Mouse (Mus musculus) kidney, postnatal 0 days (tissue): ENCODE results near the gene Prkg1. TPM values are rescaled to one million over a fixed set of nuclear protein-coding genes. Genes with fewer than 3 reads are reported as not detected.

ENCODE experiments used
- ATAC-seq: fragments of 200-750 bp; cut with Nextera tagmentation; replicated peaks from 2 replicates; pipeline ENCODE4 v1.8.0; 2017; ENCODE audit warnings: low read depth, moderate number of reproducible peaks, moderate TSS enrichment, moderate library complexity; ENCODE audit not compliant: low FRiP score
- DNase-seq: peaks from one replicate; pipeline ENCODE4 v3.0.0-alpha.2; 2016; ENCODE audit warnings: low spot score
- H3K27ac ChIP-seq: fragments of 300-500 bp; sonication (generic); 2 replicates; pipeline ENCODE4 v1.5.1; 2014; ENCODE audit warnings: mild to moderate bottlenecking
- H3K27me3 ChIP-seq: fragments of 300-500 bp; sonication (generic); 2 replicates; pipeline ENCODE4 v1.6.1; 2014; ENCODE audit warnings: low read length, mixed read lengths; ENCODE audit not compliant: insufficient read depth
- H3K36me3 ChIP-seq: fragments of 300-500 bp; sonication (generic); 2 replicates; pipeline ENCODE4 v1.6.1; 2014; ENCODE audit warnings: low read length, mixed read lengths; ENCODE audit not compliant: insufficient read depth
- H3K4me1 ChIP-seq: fragments of 300-500 bp; sonication (generic); replicated peaks from 2 replicates; pipeline ENCODE4 v1.6.1; 2014; ENCODE audit warnings: antibody characterized with exemption, low read length, mixed read lengths; ENCODE audit not compliant: insufficient read depth
- H3K4me2 ChIP-seq: fragments of 300-500 bp; sonication (generic); 2 replicates; pipeline ENCODE4 v1.6.1; 2014; ENCODE audit warnings: mild to moderate bottlenecking, low read length, moderate library complexity, mixed read lengths
- H3K4me3 ChIP-seq: fragments of 300-500 bp; sonication (generic); replicated peaks from 2 replicates; pipeline ENCODE4 v1.5.1; 2014; ENCODE audit warnings: low read depth, low read length
- H3K9ac ChIP-seq: fragments of 300-500 bp; sonication (generic); 2 replicates; pipeline ENCODE4 v1.6.1; 2014; ENCODE audit warnings: low read depth, low read length
- H3K9me3 ChIP-seq: fragments of 300-500 bp; sonication (generic); replicated peaks from 2 replicates; pipeline ENCODE4 v1.6.1; 2016; ENCODE audit warnings: low read length, inconsistent platforms, mixed read lengths
- CTCF ChIP-seq: IDR thresholded peaks from 2 replicates; pipeline ENCODE4 v1.5.1; 2016; ENCODE audit warnings: antibody characterized with exemption, low read depth, mild to moderate bottlenecking, moderate library complexity
- WGBS: fragments of 180-500 bp; shearing (Covaris S2); extraction: QIAGEN DNeasy Blood & Tissue Kit; methylation state at CpG from one replicate; pipeline ENCODE4 v1.1.7; 2014; 5-methylcytosine and 5-hydroxymethylcytosine counted together
- polyA plus RNA-seq: library from polyadenylated mRNA; unstranded; fragments of >200 nt; fragmentation: Nextera tagmentation; extraction: Ambion mirVana; gene quantifications from 2 replicates; pipeline ENCODE4 v1.2.1, GENCODE M21; 2015

The Prkg1 gene
- polyA plus RNA-seq, 1 experiment from 2014 or later: 2.3 TPM

GRCm38 (mm10) chr19:31083761-31084160 lies 681.1 kb downstream of the Prkg1 start:
- peaks cover 13% of the 10 kb centered on the region; the same call in 1 of the 2 replicates for H3K36me3 ChIP-seq
- no peaks in the 10 kb centered on the region for H3K27me3 ChIP-seq
- H3K4me2 ChIP-seq: peak overlapping the region; percentile 60
- over 99% methylated on average over 8 of the region's 8 CpGs for WGBS
- ATAC-seq (no peak), DNase-seq (no peak)
- no peaks in the 10 kb centered on the region; the same call in 1 of the 2 replicates for H3K4me1 ChIP-seq
- H3K9ac ChIP-seq: peak overlapping the region; percentile 57; the same call in 1 of the 2 replicates
- H3K4me3 ChIP-seq: peak overlapping the region; percentile 46
- H3K27ac ChIP-seq: no peak overlapping the region
- no peaks in the 10 kb centered on the region; the same call in 1 of the 2 replicates for H3K9me3 ChIP-seq
- TF ChIP-seq CTCF: no peak

GRCm38 (mm10) chr19:31082662-31083429 lies 682.0 kb downstream of the Prkg1 start, which contains the start of gene Cstf2t:
TSS of gene Cstf2t (plus strand) at chr19:31082837.
- no peak for TF ChIP-seq CTCF
- 3% methylated on average over 56 of the region's 56 CpGs for WGBS

GRCm38 (mm10) chr19:31082226-31082625 lies 682.6 kb downstream of the Prkg1 start:
- no peak overlapping the region for H3K9ac ChIP-seq
- TF ChIP-seq CTCF: no peak
- peak overlapping the region; percentile 53 for H3K4me2 ChIP-seq
- no peaks in the 10 kb centered on the region for H3K27me3 ChIP-seq
- no peak for DNase-seq
- peak overlapping the region; percentile 46 for H3K4me3 ChIP-seq
- WGBS: 20% methylated on average over 7 of the region's 7 CpGs
- peaks cover 13% of the 10 kb centered on the region; the same call in 1 of the 2 replicates for H3K36me3 ChIP-seq
- peak overlapping the region; percentile 39; the same call in 1 of the 2 replicates for H3K27ac ChIP-seq
- no peaks in the 10 kb centered on the region; the same call in 1 of the 2 replicates for H3K4me1 ChIP-seq
- H3K9me3 ChIP-seq: no peaks in the 10 kb centered on the region; the same call in 1 of the 2 replicates
- no peak for ATAC-seq

More at GRCm38 (mm10) chr19:31082662-31083429, 682.0 kb downstream of the Prkg1 start, which contains the start of gene Cstf2t:
- peak within 1 kb of the TSS; percentile 74 for H3K27ac ChIP-seq
- H3K9ac ChIP-seq: peak within 1 kb of the TSS; percentile 57
- DNase-seq (peak; percentile 99), ATAC-seq (peak; percentile 99)
- peak within 1 kb of the TSS; percentile 60 for H3K4me2 ChIP-seq
- H3K36me3 ChIP-seq: peaks cover 13% of the 10 kb centered on the region; the same call in 1 of the 2 replicates
- H3K9me3 ChIP-seq: no peaks in the 10 kb centered on the region; the same call in 1 of the 2 replicates
- no peaks in the 10 kb centered on the region for H3K27me3 ChIP-seq
- H3K4me3 ChIP-seq: peak within 1 kb of the TSS; percentile 46
- no peaks in the 10 kb centered on the region; the same call in 1 of the 2 replicates for H3K4me1 ChIP-seq

GRCm38 (mm10) chr19:31078241-31078640 lies 686.6 kb downstream of the Prkg1 start:
- TF ChIP-seq CTCF: no peak
- WGBS: 60% methylated on average over 3 of the region's 3 CpGs
- DNase-seq: no peak

GRCm38 (mm10) chr19:31076106-31076505 lies 688.7 kb downstream of the Prkg1 start:
- TF ChIP-seq CTCF: no peak
- ATAC-seq: no peak

More at GRCm38 (mm10) chr19:31078241-31078640, 686.6 kb downstream of the Prkg1 start:
- no peak for ATAC-seq
- Histone ChIP-seq H3K27me3 (no peaks in the 10 kb centered on the region), H3K9ac (no peak overlapping the region), H3K9me3 (no peaks in the 10 kb centered on the region), H3K36me3 (no peaks in the 10 kb centered on the region), H3K4me1 (no peaks in the 10 kb centered on the region), H3K4me2 (no peak overlapping the region), H3K4me3 (no peak overlapping the region), H3K27ac (no peak overlapping the region)

GRCm38 (mm10) chr19:31074717-31075063 lies 690.1 kb downstream of the Prkg1 start:
- no peaks in the 10 kb centered on the region for H3K4me1 ChIP-seq
- H3K9ac ChIP-seq: no peak overlapping the region
- ATAC-seq (no peak), DNase-seq (no peak)
- H3K4me3 ChIP-seq: no peak overlapping the region
- H3K27ac ChIP-seq: no peak overlapping the region
- H3K36me3 ChIP-seq: no peaks in the 10 kb centered on the region
- no peak for TF ChIP-seq CTCF
- H3K4me2 ChIP-seq: 0 out of 2 replicates have a peak overlapping the region, but pooled peaks have one; percentile 6
- 32% methylated on average over 3 of the region's 3 CpGs for WGBS
- H3K9me3 ChIP-seq: no peaks in the 10 kb centered on the region
- H3K27me3 ChIP-seq: no peaks in the 10 kb centered on the region

More at GRCm38 (mm10) chr19:31076106-31076505, 688.7 kb downstream of the Prkg1 start:
- no peak overlapping the region for H3K9ac ChIP-seq
- H3K27ac ChIP-seq: no peak overlapping the region
- H3K4me1 ChIP-seq: no peaks in the 10 kb centered on the region
- H3K9me3 ChIP-seq: no peaks in the 10 kb centered on the region
- no peak overlapping the region for H3K4me3 ChIP-seq
- 85% methylated on average over 4 of the region's 4 CpGs for WGBS
- DNase-seq: no peak
- no peak overlapping the region for H3K4me2 ChIP-seq
- no peaks in the 10 kb centered on the region for H3K27me3 ChIP-seq
- no peaks in the 10 kb centered on the region for H3K36me3 ChIP-seq
